Mouse (Mus musculus) adipocyte (in vitro differentiated cells): ENCODE results near the gene Krtap5-4.
"Not testable (repeated sequence)": the region's sequence is repeated elsewhere in the genome, so short reads cannot be mapped to it uniquely, and the experiment has no call there.

Experiments
- DNase-seq: peaks from one replicate; pipeline ENCODE4 v3.0.0-alpha.2; 2016; ENCODE audit warnings: low spot score

Krtap5-4 gene

GRCm38 (mm10) chr7:142321637-142322306 is 18.4 kb downstream of the Krtap5-4 start:
- DNase-seq: not testable (repeated sequence)

- DNase-seq: no peak
Measured at GRCm38 (mm10) chr7:142322641-142323040, 19.3 kb downstream of the Krtap5-4 start.

GRCm38 (mm10) chr7:142323396-142324117 is 20.2 kb downstream of the Krtap5-4 start:
- DNase-seq: no peak

- no peak for DNase-seq
Measured at GRCm38 (mm10) chr7:142326714-142327445, 23.5 kb downstream of the Krtap5-4 start.

- DNase-seq: no peak
Measured at GRCm38 (mm10) chr7:142328507-142328906, 25.2 kb downstream of the Krtap5-4 start.

GRCm38 (mm10) chr7:142330271-142330724 is 26.9 kb downstream of the Krtap5-4 start:
- DNase-seq: no peak

GRCm38 (mm10) chr7:142331281-142331680 is 27.9 kb downstream of the Krtap5-4 start:
- no peak for DNase-seq

GRCm38 (mm10) chr7:142332741-142333140 is 29.4 kb downstream of the Krtap5-4 start:
- DNase-seq: not testable (repeated sequence)

- DNase-seq: peak; percentile 82
Measured at GRCm38 (mm10) chr7:142334246-142334645, 30.9 kb downstream of the Krtap5-4 start.

- DNase-seq: no peak
Measured at GRCm38 (mm10) chr7:142335151-142335550, 31.8 kb downstream of the Krtap5-4 start.

- no peak for DNase-seq
Measured at GRCm38 (mm10) chr7:142340269-142340970, 37.1 kb downstream of the Krtap5-4 start.

- DNase-seq: no peak
Measured at GRCm38 (mm10) chr7:142341564-142342246, 38.4 kb downstream of the Krtap5-4 start.

- no peak for DNase-seq
Measured at GRCm38 (mm10) chr7:142342247-142342640, 38.9 kb downstream of the Krtap5-4 start.

- no peak for DNase-seq
Measured at GRCm38 (mm10) chr7:142347542-142347941, 44.2 kb downstream of the Krtap5-4 start.

GRCm38 (mm10) chr7:142349308-142349961 is 46.1 kb downstream of the Krtap5-4 start:
- DNase-seq: peak; percentile 15

GRCm38 (mm10) chr7:142351569-142351968 is 48.2 kb downstream of the Krtap5-4 start:
- no peak for DNase-seq

- no peak for DNase-seq
Measured at GRCm38 (mm10) chr7:142353854-142354253, 50.5 kb downstream of the Krtap5-4 start.
